Mouse (Mus musculus): ENCODE data around the gene Gpbp1. TPM values are rescaled to one million over a fixed set of nuclear protein-coding genes. Genes with fewer than 3 reads are reported as not detected.

Gpbp1 gene
- 271 TPM for polyA plus RNA-seq (2017; shearing (Covaris generic))

DNA sequence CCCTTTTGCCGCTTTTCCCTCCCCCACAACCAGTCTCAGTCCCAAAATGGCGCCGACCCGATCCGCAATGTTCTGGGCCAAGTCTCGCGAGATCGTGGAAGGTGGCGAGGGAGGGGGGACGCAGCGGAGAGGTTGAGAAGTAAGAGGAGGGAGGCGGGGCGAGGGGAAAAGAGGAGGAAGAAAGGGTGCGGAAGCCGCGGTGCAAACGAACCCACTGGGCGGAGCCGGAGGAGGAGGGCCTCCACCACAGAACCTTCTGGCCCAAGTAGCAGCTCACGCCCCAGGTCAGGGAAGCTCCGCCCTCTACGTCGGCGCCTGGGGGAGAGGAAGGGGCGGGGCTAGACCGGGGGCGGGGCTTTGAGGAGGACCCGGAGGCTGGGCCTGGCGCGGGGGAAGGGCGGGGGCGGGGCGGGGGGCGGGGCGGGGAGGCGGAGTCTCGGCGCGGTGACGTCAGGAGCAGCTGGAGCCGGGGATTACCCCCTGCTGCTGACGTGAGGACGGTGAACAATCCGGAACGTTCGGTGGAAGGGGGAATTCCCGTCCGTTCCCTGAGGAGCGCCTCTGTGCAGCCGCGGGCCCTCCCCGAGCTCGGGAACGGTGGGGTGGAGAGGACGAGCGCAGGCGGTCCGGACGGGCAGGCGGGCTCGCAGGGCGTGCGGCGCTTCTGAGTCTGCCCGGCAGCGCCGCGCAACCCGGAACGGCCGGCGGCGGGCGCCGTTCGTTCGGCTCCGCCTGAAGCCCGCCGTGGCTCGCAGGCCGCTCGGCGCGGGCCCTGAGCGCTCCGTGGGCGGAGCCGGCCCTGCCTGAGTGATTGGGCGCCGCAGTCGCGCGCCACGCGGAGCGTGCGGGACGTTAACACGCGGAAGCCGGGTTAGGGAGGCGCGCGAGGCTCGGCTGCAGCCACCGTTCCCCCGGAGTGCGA lies at the start of gene Gpbp1:
TSS of gene Gpbp1 (minus strand) at position 310 of the 922 bp plus-strand sequence.

Other genes with a start within 250 kb of the Gpbp1 start
- not detected for gene Actbl2, start 235.1 kb downstream of the Gpbp1 start, polyA plus RNA-seq (2017; shearing (Covaris generic))
- gene Gm49496, start 59.8 kb upstream of the Gpbp1 start, polyA plus RNA-seq (2017; shearing (Covaris generic)), result not detected
- gene Gm10198, start 102.7 kb upstream of the Gpbp1 start, polyA plus RNA-seq (2017; shearing (Covaris generic)), result not detected
- 13.5 TPM for gene Mier3, start 190.9 kb upstream of the Gpbp1 start, polyA plus RNA-seq (2017; shearing (Covaris generic))

Measured in effector memory CD4-positive, alpha-beta T cell, adult 5 months (primary cell).